Mouse (Mus musculus) intestine, embryonic 15.5 days (tissue): ENCODE measurements around the gene Ttc8. TPM values are rescaled to one million over a fixed set of nuclear protein-coding genes. Genes with fewer than 3 reads are reported as not detected.

Experiments
- ATAC-seq: fragments of 200-750 bp; cut with Nextera tagmentation; 2 replicates; pipeline ENCODE4 v1.8.0; 2017; ENCODE audit warnings: moderate TSS enrichment, moderate library complexity
- H3K27ac ChIP-seq: fragments of 300-500 bp; sonication (generic); 2 replicates; pipeline ENCODE4 v1.5.1; 2015; ENCODE audit warnings: mild to moderate bottlenecking, inconsistent platforms
- H3K27me3 ChIP-seq: fragments of 300-500 bp; sonication (generic); replicated peaks from 2 replicates; pipeline ENCODE4 v1.6.1; 2015; ENCODE audit warnings: inconsistent platforms
- H3K36me3 ChIP-seq: fragments of 300-500 bp; sonication (generic); 2 replicates; pipeline ENCODE4 v1.6.1; 2015; ENCODE audit warnings: inconsistent platforms
- H3K4me1 ChIP-seq: fragments of 300-500 bp; sonication (generic); replicated peaks from 2 replicates; pipeline ENCODE4 v1.6.1; 2015; ENCODE audit warnings: inconsistent platforms
- H3K4me2 ChIP-seq: fragments of 300-500 bp; sonication (generic); replicated peaks from 2 replicates; pipeline ENCODE4 v1.6.1; 2015; ENCODE audit warnings: mild to moderate bottlenecking, inconsistent platforms
- H3K4me3 ChIP-seq: fragments of 300-500 bp; sonication (generic); replicated peaks from 2 replicates; pipeline ENCODE4 v1.5.1; 2015; ENCODE audit warnings: inconsistent platforms
- H3K9ac ChIP-seq: fragments of 300-500 bp; sonication (generic); 2 replicates; pipeline ENCODE4 v1.6.1; 2015; ENCODE audit warnings: inconsistent platforms
- H3K9me3 ChIP-seq: fragments of 300-500 bp; sonication (generic); 2 replicates; pipeline ENCODE4 v1.6.1; 2016; ENCODE audit warnings: inconsistent platforms
- WGBS: fragments of 180-500 bp; shearing (Covaris S2); methylation state at CpG from one replicate; pipeline ENCODE4 v1.1.7; 2015; 5-methylcytosine and 5-hydroxymethylcytosine counted together
- polyA plus RNA-seq: library from polyadenylated mRNA; unstranded; fragments of >200 nt; fragmentation: Nextera tagmentation; extraction: Ambion mirVana; gene quantifications from 2 replicates; pipeline ENCODE4 v1.2.1, GENCODE M21; 2015

Gene Ttc8
- polyA plus RNA-seq, 1 experiment from 2014 or later, result 18.5 TPM

DNA sequence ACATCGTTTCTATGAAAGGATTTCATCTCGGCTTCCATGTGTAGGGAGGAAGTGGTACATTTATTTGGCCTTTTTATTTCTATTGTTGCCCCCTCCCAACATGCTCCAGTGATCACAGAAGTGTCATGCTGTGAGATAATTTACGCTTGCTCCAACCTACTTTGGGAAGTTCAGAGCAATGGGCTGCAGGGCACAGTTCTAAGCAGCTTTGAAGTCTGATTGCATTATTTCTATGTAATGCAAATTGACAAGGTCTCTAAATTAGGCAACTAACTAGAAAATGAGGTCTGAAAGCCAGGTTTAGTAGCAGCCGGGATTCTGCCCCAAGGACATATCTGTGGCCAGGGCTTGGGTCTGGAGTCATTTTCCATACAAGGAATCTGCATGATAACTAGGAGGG lies 89.1 kb downstream of the Ttc8 start:
- 66% methylated on average over 4 of the region's 4 CpGs for WGBS
- no peak overlapping the region for H3K27ac ChIP-seq
- H3K9ac ChIP-seq, result no peak overlapping the region
- no peaks in the 10 kb centered on the region for H3K36me3 ChIP-seq
- H3K4me3 ChIP-seq, result no peak overlapping the region
- no peak for ATAC-seq
- H3K4me1 ChIP-seq, result no peaks in the 10 kb centered on the region
- no peak overlapping the region for H3K4me2 ChIP-seq
- no peaks in the 10 kb centered on the region for H3K27me3 ChIP-seq
- H3K9me3 ChIP-seq, result no peaks in the 10 kb centered on the region

DNA sequence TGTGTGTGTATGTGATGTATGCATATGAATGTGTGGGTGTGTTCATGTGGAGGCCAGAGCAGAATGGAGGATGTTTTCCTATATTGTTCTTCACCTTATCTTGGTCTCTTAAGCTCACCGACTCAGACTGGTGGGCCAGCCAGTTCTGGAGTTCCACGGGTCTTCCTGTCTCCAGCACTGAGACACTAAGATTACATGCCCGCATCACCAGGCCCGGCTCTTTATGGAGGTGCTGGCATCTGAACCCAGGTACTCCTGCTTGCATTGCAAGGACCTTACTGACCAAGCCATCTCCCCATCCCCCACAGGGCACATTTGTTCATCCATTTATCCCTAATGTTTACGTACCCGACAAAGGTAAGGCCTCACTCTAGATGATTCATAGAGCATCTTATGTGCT lies 89.7 kb downstream of the Ttc8 start:
- 77% methylated on average over 6 of the region's 6 CpGs for WGBS

DNA sequence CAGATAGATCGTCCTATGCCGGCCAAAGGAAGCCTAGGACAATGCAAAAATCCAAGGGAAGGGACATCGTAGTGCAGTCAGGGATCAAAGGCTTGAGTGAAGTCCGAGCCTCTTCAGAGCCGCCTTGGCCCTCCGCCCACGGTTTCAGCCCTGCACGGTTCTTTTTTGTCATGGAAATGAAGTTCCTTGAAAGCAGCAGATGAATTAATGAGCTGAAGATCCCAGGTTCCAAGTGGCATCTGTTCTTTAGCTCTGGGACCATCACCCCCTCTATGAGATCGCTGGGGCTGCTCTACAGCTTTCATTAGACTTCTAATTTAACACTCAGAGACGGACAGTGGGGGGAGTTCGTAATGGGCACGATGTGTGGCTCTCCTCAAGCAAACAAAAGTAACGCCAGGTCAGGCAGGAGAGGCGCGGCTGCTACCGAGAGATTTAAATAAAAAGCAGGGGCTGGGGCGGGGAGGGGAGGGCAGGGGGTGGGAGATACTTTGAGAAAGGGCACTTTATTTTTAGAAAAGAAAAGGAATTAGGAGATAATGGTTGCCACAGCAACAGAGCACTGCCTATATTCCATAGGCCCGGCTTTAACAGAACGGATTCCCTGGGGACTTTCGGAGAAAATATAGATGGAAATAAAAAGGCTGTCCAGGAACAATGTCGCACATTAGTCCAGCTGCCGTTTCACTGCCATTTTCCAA lies 90.9 kb downstream of the Ttc8 start:
- Histone ChIP-seq H3K27ac (no peak overlapping the region), H3K9me3 (no peaks in the 10 kb centered on the region), H3K9ac (no peak overlapping the region), H3K4me3 (no peak overlapping the region), H3K4me2 (peak overlapping the region; percentile 33; the same call in 1 of the 2 replicates), H3K27me3 (no peaks in the 10 kb centered on the region), H3K4me1 (no peaks in the 10 kb centered on the region), H3K36me3 (no peaks in the 10 kb centered on the region)
- 19% methylated on average over 22 of the region's 22 CpGs for WGBS
- ATAC-seq, result no peak

More for the DNA sequence above, 89.7 kb downstream of the Ttc8 start:
- Histone ChIP-seq H3K9ac (no peak overlapping the region), H3K4me3 (no peak overlapping the region), H3K9me3 (no peaks in the 10 kb centered on the region), H3K27ac (no peak overlapping the region), H3K36me3 (no peaks in the 10 kb centered on the region), H3K27me3 (no peaks in the 10 kb centered on the region), H3K4me2 (no peak overlapping the region), H3K4me1 (no peaks in the 10 kb centered on the region)
- ATAC-seq, result no peak

DNA sequence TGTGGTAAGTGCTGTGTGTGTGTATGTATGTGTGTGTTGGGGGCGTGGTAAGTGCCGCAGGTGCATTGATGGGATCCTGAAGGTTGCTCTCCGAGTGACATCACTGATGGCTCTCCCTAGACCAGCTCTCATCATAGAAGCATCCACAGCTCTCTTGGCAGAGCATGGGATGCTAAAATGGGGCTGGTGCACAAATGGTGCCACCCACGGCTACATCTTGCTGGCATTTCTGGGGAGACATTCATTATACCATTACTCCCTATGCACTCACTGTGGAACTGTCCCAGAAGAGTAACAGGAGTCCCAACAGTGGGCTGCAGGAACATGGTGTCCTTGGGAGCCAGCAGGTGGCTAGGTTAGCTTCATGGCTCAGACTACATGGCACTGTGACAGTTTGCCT lies 95.5 kb downstream of the Ttc8 start:
- 76% methylated on average over 4 of the region's 4 CpGs for WGBS
- no peaks in the 10 kb centered on the region for H3K4me1 ChIP-seq

DNA sequence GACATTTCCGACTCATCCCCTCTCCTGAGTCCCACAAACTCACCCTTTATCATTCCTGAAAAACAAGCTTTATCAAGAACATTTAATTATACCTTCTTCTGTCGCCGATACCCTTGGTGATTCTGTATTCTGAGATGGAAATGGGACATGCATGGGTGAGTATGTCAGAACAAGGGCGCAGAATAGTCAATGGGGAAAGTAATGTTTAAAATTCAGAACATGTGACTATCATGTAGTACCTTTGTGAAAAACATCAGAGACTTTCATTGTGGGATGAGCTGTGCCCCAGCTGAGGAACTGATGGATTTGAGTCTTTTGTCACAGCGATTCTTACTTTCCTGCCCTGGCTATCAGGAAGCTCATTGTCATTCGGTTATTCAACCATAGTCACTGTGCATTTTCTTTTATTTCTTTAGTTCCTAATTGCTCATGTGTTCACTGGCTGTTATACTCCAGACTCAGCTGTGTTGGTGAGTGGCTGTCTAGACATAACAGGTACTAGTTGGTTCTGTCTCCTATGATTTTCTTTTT lies 104.1 kb downstream of the Ttc8 start:
- Histone ChIP-seq H3K4me1 (no peaks in the 10 kb centered on the region), H3K27ac (no peak overlapping the region), H3K4me3 (no peak overlapping the region), H3K27me3 (no peaks in the 10 kb centered on the region), H3K4me2 (no peak overlapping the region), H3K9me3 (no peaks in the 10 kb centered on the region), H3K36me3 (no peaks in the 10 kb centered on the region), H3K9ac (no peak overlapping the region)
- no peak for ATAC-seq
- WGBS, result 89% methylated on average over 6 of the region's 6 CpGs

More for the DNA sequence above, 95.5 kb downstream of the Ttc8 start:
- H3K9me3 ChIP-seq, result no peaks in the 10 kb centered on the region
- no peak overlapping the region for H3K27ac ChIP-seq
- H3K4me3 ChIP-seq, result no peak overlapping the region
- ATAC-seq, result no peak
- H3K9ac ChIP-seq, result no peak overlapping the region
- H3K27me3 ChIP-seq, result no peaks in the 10 kb centered on the region
- H3K36me3 ChIP-seq, result no peaks in the 10 kb centered on the region
- no peak overlapping the region for H3K4me2 ChIP-seq

DNA sequence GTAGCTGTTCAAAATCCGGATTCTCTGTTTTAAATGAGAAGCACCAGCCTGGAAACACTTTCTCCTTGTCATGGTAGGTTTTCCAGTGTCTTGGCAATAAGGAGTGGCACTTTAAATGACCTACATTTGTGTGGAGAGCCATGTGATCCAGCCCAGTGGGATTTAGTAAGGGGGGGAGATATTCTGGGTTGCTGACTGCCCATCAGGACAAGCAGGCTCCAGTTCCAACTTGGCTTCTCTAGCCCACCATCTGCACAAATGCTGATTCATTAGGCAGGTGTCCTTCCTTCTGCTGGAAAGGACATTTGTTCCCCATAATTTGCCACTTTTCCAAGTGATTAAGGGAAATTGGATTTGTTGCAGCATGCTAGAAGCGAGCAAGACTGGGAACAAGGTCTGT lies 105.9 kb downstream of the Ttc8 start:
- Histone ChIP-seq H3K4me2 (no peak overlapping the region), H3K9me3 (no peaks in the 10 kb centered on the region), H3K4me1 (no peaks in the 10 kb centered on the region), H3K27ac (no peak overlapping the region), H3K4me3 (no peak overlapping the region), H3K36me3 (no peaks in the 10 kb centered on the region), H3K27me3 (no peaks in the 10 kb centered on the region), H3K9ac (no peak overlapping the region)
- 77% methylated on average over 2 of the region's 2 CpGs for WGBS
- no peak for ATAC-seq

DNA sequence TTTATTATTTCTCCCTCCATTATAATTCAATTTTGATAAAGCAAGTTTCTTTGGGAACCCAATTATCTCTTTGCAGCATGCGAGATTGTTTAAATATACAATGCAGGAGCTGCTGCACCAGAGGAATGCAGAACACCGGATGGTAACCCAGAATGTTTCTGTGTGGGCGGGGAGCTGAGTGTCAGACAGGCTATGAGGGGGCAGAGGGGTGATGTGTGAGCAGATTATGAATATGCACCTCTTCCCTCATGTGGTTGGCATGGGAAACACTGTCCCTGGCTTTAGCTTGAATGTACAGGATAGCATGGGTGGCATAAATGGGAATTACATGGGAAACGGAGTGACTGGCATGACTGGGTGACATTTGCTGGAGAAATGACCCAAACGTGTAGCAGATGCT lies 108.3 kb downstream of the Ttc8 start:
- Histone ChIP-seq H3K36me3 (no peaks in the 10 kb centered on the region), H3K27me3 (no peaks in the 10 kb centered on the region), H3K4me2 (no peak overlapping the region), H3K27ac (no peak overlapping the region), H3K4me1 (no peaks in the 10 kb centered on the region), H3K9me3 (no peaks in the 10 kb centered on the region), H3K9ac (no peak overlapping the region), H3K4me3 (no peak overlapping the region)
- ATAC-seq, result no peak
- WGBS, result 33% methylated on average over 5 of the region's 5 CpGs

DNA sequence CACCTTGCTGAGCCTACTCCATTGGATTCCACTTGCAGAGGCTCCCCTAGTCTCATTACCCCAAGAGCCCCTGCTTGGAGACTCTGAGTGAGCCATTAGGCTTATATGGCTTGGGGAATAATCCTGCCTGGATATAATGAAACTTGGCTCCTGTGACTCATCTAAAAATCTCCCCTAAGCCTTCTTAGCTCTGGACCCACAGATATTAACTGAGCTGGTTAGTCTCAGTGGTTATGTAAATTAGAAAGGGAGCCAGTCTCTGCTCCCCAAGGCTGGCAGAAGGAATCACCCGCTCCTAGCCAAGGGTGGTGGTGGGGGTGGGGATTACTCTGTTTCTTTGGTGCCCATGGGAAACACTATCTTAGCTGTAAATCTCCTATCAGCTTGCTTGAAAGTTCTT lies 109.6 kb downstream of the Ttc8 start:
- Histone ChIP-seq H3K9me3 (no peaks in the 10 kb centered on the region), H3K27ac (no peak overlapping the region), H3K27me3 (no peaks in the 10 kb centered on the region), H3K9ac (no peak overlapping the region), H3K4me3 (no peak overlapping the region), H3K4me2 (no peak overlapping the region), H3K4me1 (no peaks in the 10 kb centered on the region), H3K36me3 (no peaks in the 10 kb centered on the region)
- 59% methylated on average over 1 of the region's 1 CpGs for WGBS
- ATAC-seq, result no peak

Other genes starting within 250 kb of the Ttc8 start
- 7.7 TPM in 2 replicates for gene Ptpn21, start 183.2 kb upstream of the Ttc8 start, polyA plus RNA-seq
- 86.2 and 98.3 TPM in 2 replicates for gene Zc3h14, start 173.6 kb upstream of the Ttc8 start, polyA plus RNA-seq
- gene Eml5, start 19.1 kb upstream of the Ttc8 start, polyA plus RNA-seq, result 7.6 and 9.3 TPM in 2 replicates